Mouse (Mus musculus): ENCODE data around the gene Sumo3. TPM values are rescaled to one million over a fixed set of nuclear protein-coding genes. Genes with fewer than 3 reads are reported as not detected.

The Sumo3 gene
- 389 and 422 TPM in 2 replicates for polyA plus RNA-seq (2015; fragmentation: Nextera tagmentation; extraction: Ambion mirVana)

DNA sequence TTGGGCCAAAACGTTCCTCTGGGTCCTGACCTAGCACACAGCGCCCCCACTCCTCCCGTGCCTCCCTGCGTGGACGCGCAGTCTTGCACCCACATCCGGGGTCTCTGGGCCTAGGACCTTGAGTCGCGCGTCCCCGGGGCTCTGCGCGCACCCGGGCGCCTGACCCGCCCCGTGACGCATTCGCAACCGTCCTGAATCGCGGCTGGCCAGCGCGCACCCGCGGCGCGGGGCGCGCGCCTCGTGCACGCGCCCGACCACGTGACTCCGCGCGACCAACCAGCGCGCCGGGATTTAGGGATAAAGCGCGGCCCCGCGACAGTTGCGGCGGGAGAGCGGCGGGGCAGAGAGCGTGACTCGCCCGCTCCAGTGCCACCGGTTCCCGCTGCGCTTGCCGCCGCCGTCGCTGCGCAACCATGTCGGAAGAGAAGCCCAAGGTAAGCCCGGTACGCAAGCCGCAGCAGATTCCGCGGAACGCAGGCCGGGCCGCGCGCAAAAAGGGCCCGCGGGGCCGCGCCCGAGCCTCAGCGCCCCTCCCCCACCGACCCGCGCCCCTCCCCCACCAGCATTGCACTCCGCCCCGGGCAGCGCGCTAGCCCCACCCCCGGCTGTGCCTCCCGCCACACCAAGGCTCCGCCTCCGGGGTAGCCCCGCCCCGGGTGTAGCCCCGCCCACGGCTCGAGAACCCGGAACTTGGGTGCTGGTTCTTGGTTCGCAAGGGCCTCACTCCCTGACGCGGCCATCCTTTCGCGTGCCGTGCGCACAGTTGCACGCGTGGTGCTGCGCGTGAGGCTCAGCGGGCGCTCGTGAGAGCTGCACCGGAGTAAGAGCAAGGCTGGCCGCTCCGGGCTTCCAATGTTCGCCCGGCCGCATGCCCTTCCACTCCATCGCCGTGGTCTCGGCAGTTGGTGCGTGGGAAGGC lies at the start of gene Sumo3, which contains the start of gene Gm49325:
TSS of gene Sumo3 (plus strand) at position 190 of the 919 bp plus-strand sequence.
TSS of gene Gm49325 (plus strand) at position 290 of the 919 bp plus-strand sequence.
- Histone ChIP-seq H3K36me3 (peaks cover 32% of the 10 kb centered on the region), H3K27ac (peak within 1 kb of the TSS; percentile 94), H3K27me3 (no peaks in the 10 kb centered on the region), H3K4me2 (replicated peaks) (peak within 1 kb of the TSS; percentile 95), H3K4me1 (peaks cover 29% of the 10 kb centered on the region), H3K9ac (peak within 1 kb of the TSS; percentile 87), H3K9me3 (no peaks in the 10 kb centered on the region; the same call in 1 of the 2 replicates), H3K4me3 (peak within 1 kb of the TSS; percentile 76)
- ATAC-seq (ENCODE audit: low FRiP score, low read depth): peak; percentile 87
- 2% methylated on average over 101 of the region's 119 CpGs for WGBS

GRCm38 (mm10) chr10:77556631-77557030 lies 49.3 kb upstream of the Sumo3 start:
- ATAC-seq (ENCODE audit: low FRiP score, low read depth): no peak
- WGBS: 90% methylated on average over 7 of the region's 7 CpGs
- H3K4me1 ChIP-seq: no peaks in the 10 kb centered on the region

GRCm38 (mm10) chr10:77557641-77558040 lies 48.3 kb upstream of the Sumo3 start:
- Histone ChIP-seq H3K4me1 (no peaks in the 10 kb centered on the region), H3K27ac (no peak overlapping the region), H3K9ac (no peak overlapping the region), H3K9me3 (no peaks in the 10 kb centered on the region), H3K36me3 (no peaks in the 10 kb centered on the region), H3K4me2 (replicated peaks) (no peak overlapping the region), H3K27me3 (no peaks in the 10 kb centered on the region), H3K4me3 (no peak overlapping the region)
- 84% methylated on average over 4 of the region's 4 CpGs for WGBS
- ATAC-seq (ENCODE audit: low FRiP score, low read depth): no peak

More at GRCm38 (mm10) chr10:77556631-77557030, 49.3 kb upstream of the Sumo3 start:
- Histone ChIP-seq H3K27me3 (no peaks in the 10 kb centered on the region), H3K9me3 (no peaks in the 10 kb centered on the region), H3K36me3 (no peaks in the 10 kb centered on the region), H3K27ac (no peak overlapping the region), H3K4me3 (no peak overlapping the region), H3K9ac (no peak overlapping the region), H3K4me2 (replicated peaks) (no peak overlapping the region)

GRCm38 (mm10) chr10:77560090-77560489 lies 45.8 kb upstream of the Sumo3 start:
- 85% methylated on average over 11 of the region's 11 CpGs for WGBS
- H3K4me2 ChIP-seq (replicated peaks): no peak overlapping the region
- H3K4me1 ChIP-seq: no peaks in the 10 kb centered on the region
- no peak for ATAC-seq (ENCODE audit: low FRiP score, low read depth)
- H3K27ac ChIP-seq: no peak overlapping the region
- H3K27me3 ChIP-seq: no peaks in the 10 kb centered on the region
- H3K9ac ChIP-seq: no peak overlapping the region
- H3K4me3 ChIP-seq: no peak overlapping the region
- no peaks in the 10 kb centered on the region for H3K36me3 ChIP-seq
- no peaks in the 10 kb centered on the region for H3K9me3 ChIP-seq

DNA sequence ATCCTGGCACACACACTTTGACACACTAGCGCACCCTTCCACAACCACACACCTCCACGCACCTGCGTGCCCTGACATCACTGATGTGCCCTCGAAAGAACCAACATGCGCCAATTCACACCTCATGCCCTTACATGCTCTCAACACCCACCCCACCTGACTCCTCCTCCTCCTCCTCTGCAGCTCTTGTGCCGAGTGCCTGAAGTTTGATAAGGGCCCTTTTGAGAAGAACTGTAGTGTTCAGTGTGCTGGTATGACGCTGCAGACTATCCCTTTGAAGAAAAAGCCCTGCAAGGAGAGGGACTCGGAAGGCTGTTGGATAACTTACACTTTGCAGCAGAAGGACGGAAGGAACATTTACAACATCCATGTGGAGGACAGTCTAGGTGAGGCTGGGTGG lies 45.1 kb upstream of the Sumo3 start:
- no peak overlapping the region for H3K9ac ChIP-seq
- WGBS: 84% methylated on average over 9 of the region's 9 CpGs
- no peaks in the 10 kb centered on the region for H3K4me1 ChIP-seq
- H3K9me3 ChIP-seq: no peaks in the 10 kb centered on the region
- H3K4me3 ChIP-seq: no peak overlapping the region
- H3K36me3 ChIP-seq: no peaks in the 10 kb centered on the region
- H3K27ac ChIP-seq: no peak overlapping the region
- no peak overlapping the region for H3K4me2 ChIP-seq (replicated peaks)
- no peak for ATAC-seq (ENCODE audit: low FRiP score, low read depth)
- no peaks in the 10 kb centered on the region for H3K27me3 ChIP-seq

- 72% methylated on average over 2 of the region's 2 CpGs for WGBS
- Histone ChIP-seq H3K9me3 (no peaks in the 10 kb centered on the region), H3K27ac (no peak overlapping the region), H3K4me3 (no peak overlapping the region), H3K36me3 (no peaks in the 10 kb centered on the region), H3K4me1 (no peaks in the 10 kb centered on the region), H3K9ac (no peak overlapping the region), H3K27me3 (no peaks in the 10 kb centered on the region), H3K4me2 (replicated peaks) (no peak overlapping the region)
- ATAC-seq (ENCODE audit: low FRiP score, low read depth): no peak
Measured at GRCm38 (mm10) chr10:77561508-77561907, 44.4 kb upstream of the Sumo3 start.

DNA sequence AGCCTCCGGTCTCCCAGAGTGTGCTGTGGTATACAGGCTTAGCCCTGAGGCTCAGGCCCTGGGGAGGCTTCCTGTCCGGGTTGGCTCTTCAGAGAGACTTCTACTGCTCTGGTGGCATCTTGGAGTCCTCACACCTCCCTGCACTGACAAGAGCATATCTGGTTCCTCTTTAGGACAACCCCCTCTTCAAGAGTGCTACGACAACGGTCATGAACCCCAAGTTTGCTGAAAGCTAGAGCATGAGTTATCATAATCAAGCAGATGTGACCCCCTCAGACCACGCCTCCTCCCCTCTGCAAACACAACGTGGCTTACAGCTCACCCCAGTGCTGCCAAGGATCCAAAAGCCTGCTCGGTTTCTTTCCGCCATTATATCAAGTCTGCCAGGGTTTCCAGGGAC lies 40.9 kb upstream of the Sumo3 start:
- no peaks in the 10 kb centered on the region for H3K36me3 ChIP-seq
- ATAC-seq (ENCODE audit: low FRiP score, low read depth): no peak

DNA sequence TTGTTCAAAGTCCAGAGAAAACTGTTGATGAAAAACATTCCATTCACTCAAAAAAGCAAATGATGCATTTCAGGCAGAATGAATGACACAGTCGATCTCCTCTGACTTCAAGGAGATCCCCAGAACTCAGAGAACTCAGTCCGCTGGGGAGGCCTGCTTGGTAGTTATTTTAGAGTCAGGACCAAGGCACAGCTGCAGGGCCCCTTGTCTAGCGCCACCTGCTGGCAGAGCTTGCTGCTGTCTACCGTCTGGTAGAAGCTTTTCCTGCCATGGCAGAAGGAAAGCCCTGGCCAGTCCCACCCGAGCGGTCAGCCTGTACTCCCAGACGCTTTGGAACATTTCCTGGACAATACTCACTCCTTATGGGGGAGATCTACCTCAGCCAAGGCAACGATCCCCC lies 39.2 kb upstream of the Sumo3 start:
- H3K9ac ChIP-seq: no peak overlapping the region
- no peaks in the 10 kb centered on the region for H3K9me3 ChIP-seq
- H3K36me3 ChIP-seq: no peaks in the 10 kb centered on the region
- 32% methylated on average over 8 of the region's 8 CpGs for WGBS
- no peaks in the 10 kb centered on the region for H3K27me3 ChIP-seq
- H3K4me2 ChIP-seq (replicated peaks): no peak overlapping the region
- H3K27ac ChIP-seq: no peak overlapping the region
- H3K4me3 ChIP-seq: no peak overlapping the region
- ATAC-seq (ENCODE audit: low FRiP score, low read depth): no peak
- 0 out of 2 replicates have a peak, but pooled peaks cover 3% of the 10 kb centered on the region for H3K4me1 ChIP-seq

More for the DNA sequence above, 40.9 kb upstream of the Sumo3 start:
- Histone ChIP-seq H3K9me3 (no peaks in the 10 kb centered on the region), H3K27me3 (no peaks in the 10 kb centered on the region), H3K4me3 (no peak overlapping the region), H3K9ac (no peak overlapping the region), H3K27ac (no peak overlapping the region), H3K4me2 (replicated peaks) (no peak overlapping the region), H3K4me1 (0 out of 2 replicates have a peak, but pooled peaks cover 3% of the 10 kb centered on the region)
- WGBS: 80% methylated on average over 8 of the region's 8 CpGs

GRCm38 (mm10) chr10:77569481-77569880 lies 36.4 kb upstream of the Sumo3 start:
- no peaks in the 10 kb centered on the region for H3K36me3 ChIP-seq

DNA sequence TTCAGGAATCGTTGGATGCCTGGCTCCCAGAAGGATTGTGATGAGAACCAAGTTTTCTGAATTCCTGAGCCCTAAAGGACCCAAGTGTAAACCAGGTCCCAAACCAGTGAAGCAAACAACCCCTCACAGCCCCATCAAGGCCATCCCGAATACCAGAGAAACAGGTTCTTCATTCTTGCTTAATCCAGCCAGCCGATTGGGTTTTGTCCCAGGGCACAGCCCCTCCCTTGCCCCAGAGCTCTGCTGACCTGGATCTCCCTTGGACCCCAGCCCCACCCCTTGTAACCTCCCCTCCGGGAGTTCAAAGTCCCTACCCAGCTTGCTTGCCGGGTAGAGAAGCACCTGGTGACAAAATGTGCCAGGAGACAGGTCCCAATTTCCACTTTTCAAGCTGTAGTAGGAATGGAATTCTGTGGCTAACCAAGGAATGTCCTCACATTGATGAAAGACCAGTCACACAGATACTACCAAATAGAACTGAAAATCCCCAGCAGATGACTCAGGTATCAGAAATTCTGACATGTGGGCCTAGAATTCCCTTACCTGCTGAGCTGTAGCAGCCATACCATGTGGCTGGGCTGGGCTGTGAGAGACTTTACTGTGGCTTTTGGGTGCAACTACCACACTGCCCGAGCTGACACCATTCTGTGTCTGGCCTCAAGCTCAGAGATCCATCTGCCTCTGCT lies 35.8 kb upstream of the Sumo3 start:
- Histone ChIP-seq H3K27me3 (no peaks in the 10 kb centered on the region; the same call in 1 of the 2 replicates), H3K4me1 (0 out of 2 replicates have a peak, but pooled peaks cover 3% of the 10 kb centered on the region), H3K9ac (no peak overlapping the region), H3K36me3 (no peaks in the 10 kb centered on the region), H3K4me2 (replicated peaks) (no peak overlapping the region), H3K27ac (no peak overlapping the region), H3K9me3 (no peaks in the 10 kb centered on the region), H3K4me3 (no peak overlapping the region)
- WGBS: 42% methylated on average over 6 of the region's 6 CpGs
- no peak for ATAC-seq (ENCODE audit: low FRiP score, low read depth)

More at GRCm38 (mm10) chr10:77569481-77569880, 36.4 kb upstream of the Sumo3 start:
- no peak overlapping the region for H3K4me3 ChIP-seq
- H3K4me1 ChIP-seq: 0 out of 2 replicates have a peak, but pooled peaks cover 3% of the 10 kb centered on the region
- H3K4me2 ChIP-seq (replicated peaks): no peak overlapping the region
- H3K9ac ChIP-seq: no peak overlapping the region
- no peaks in the 10 kb centered on the region for H3K27me3 ChIP-seq
- H3K27ac ChIP-seq: no peak overlapping the region
- H3K9me3 ChIP-seq: no peaks in the 10 kb centered on the region
- no peak for ATAC-seq (ENCODE audit: low FRiP score, low read depth)
- WGBS: 44% methylated on average over 7 of the region's 7 CpGs

DNA sequence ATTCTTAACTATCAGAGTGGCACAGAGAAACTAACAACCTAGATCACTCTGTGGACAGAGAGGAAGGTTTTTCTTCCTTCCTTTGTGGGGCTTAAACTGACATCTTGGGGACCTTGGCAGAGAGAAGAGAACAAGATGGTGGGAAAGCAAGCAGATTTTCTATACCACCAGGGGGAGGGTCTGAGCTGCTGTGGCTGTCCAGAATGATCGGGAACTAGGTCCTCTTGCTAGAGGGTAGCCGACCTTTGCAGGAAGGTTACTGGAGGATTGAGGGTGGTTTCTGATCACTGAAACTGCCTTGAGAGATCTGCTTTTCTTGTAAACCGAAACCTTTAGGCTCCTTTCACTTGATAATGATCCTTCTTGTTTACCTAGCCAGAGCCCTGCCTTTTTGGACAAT lies 33.7 kb upstream of the Sumo3 start:
- Histone ChIP-seq H3K4me1 (0 out of 2 replicates have a peak, but pooled peaks cover 3% of the 10 kb centered on the region), H3K27ac (no peak overlapping the region), H3K4me3 (no peak overlapping the region), H3K36me3 (no peaks in the 10 kb centered on the region), H3K9me3 (no peaks in the 10 kb centered on the region), H3K4me2 (replicated peaks) (no peak overlapping the region), H3K9ac (no peak overlapping the region), H3K27me3 (no peaks in the 10 kb centered on the region; the same call in 1 of the 2 replicates)
- WGBS: 29% methylated on average over 3 of the region's 3 CpGs
- ATAC-seq (ENCODE audit: low FRiP score, low read depth): no peak

DNA sequence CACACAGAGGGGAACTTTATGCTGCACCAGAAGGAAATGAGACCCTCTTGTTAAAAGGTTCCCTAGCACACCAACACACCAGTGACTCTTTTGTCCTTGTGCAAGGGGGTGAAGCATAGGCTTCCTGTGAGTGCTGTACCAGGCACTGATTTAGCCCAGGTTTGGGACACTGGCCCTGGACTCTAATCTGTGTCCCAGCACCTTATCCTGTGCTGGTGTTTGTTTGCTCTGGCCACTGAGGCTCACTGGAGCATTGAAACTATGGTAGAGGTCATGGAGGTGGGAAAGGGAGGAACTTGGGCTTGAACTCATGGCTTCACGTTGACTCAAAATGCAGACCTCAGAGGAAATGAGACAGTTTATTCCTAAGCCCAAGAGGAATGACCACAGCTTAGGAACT lies 32.7 kb upstream of the Sumo3 start:
- no peaks in the 10 kb centered on the region; the same call in 1 of the 2 replicates for H3K27me3 ChIP-seq
- 0 out of 2 replicates have a peak, but pooled peaks cover 3% of the 10 kb centered on the region for H3K4me1 ChIP-seq
- H3K4me2 ChIP-seq (replicated peaks): no peak overlapping the region
- no peak overlapping the region for H3K4me3 ChIP-seq
- H3K9me3 ChIP-seq: no peaks in the 10 kb centered on the region
- H3K36me3 ChIP-seq: no peaks in the 10 kb centered on the region
- no peak overlapping the region for H3K27ac ChIP-seq
- no peak for ATAC-seq (ENCODE audit: low FRiP score, low read depth)
- no peak overlapping the region for H3K9ac ChIP-seq
- 88% methylated on average over 1 of the region's 1 CpGs for WGBS
